32 mouse cellular contexts compared by ENCODE assay signal in the genomic region with DNA sequence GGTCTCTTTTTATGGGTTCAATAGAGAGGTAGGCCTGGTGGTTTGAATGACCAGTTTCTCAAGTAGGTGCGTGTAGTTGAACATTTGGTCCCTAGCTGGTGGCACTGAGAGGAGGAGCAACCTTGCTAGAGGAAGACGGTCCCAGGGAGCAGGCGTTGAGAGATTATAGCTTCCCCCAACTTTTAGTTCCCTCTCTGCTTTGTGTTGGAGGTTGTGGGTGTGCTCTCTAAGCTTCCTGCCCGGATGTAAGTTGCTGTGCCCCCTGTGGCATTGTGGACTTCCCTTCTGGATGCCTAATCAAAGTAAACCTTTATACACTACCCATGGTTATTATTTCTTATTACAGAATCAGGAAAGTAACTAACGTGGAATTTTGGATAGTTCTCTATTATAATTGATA. TPM values are rescaled to one million over a fixed set of nuclear protein-coding genes. Genes with fewer than 3 reads are reported as not detected.
A peak's percentile ranks its signal among the peaks of the same experiment; 100 is the strongest.
DNase-seq lines count a peak whose midpoint lies in the region; ATAC-seq lines count a peak whose summit lies in the region.
"Had no signal": no experiment of that assay in that cellular context is flagged by ENCODE, and none has a peak within 500 bp of the region (broad histone marks: within the 10 kb centered on the region; RNA-seq: fewer than 3 reads in every experiment).

No protein-coding gene starts in this region.

- H3K4me2 ChIP-seq in forebrain, embryonic 11.5 days (ENCODE audit: low read depth, low read length, severe bottlenecking) = no peak overlapping the region
- H3K4me2 ChIP-seq: embryonic facial prominence, embryonic 13.5 days; forebrain, embryonic 13.5 days; heart, embryonic 11.5 days; hindbrain, embryonic 14.5 days had no signal

- H3K9me3 ChIP-seq in forebrain, embryonic 11.5 days (ENCODE audit: control insufficient read depth, low read length) = no peaks in the 10 kb centered on the region
- H3K9me3 ChIP-seq: embryonic facial prominence, embryonic 10.5 days; embryonic facial prominence, embryonic 13.5 days; forebrain, embryonic 13.5 days; G1E had no signal

- ATAC-seq in common myeloid progenitor, adult 5-6 weeks (replicated peaks; ENCODE audit: low read depth, poor library complexity, severe bottlenecking) = peak; percentile 93
- peak; percentile 71 for ATAC-seq in megakaryocyte, adult 5-6 weeks (ENCODE audit: poor library complexity, severe bottlenecking)
- no peak for ATAC-seq in forebrain, embryonic 11.5 days (replicated peaks; ENCODE audit: low FRiP score)
- no peak for ATAC-seq in CD4-positive, CD25-positive, alpha-beta regulatory T cell, adult 4 months
- ATAC-seq: forebrain, embryonic 13.5 days; forebrain, embryonic 16.5 days; hindbrain, postnatal 0 days; inflammation-experienced regulatory T-cells, adult 6 months; intestine, embryonic 16.5 days had no signal

- H3K9ac ChIP-seq in forebrain, embryonic 11.5 days (ENCODE audit: low read length) = no peak overlapping the region
- H3K9ac ChIP-seq: embryonic facial prominence, embryonic 13.5 days; forebrain, embryonic 13.5 days; hindbrain, embryonic 14.5 days had no signal

- H3K4me1 ChIP-seq in forebrain, embryonic 11.5 days (replicated peaks; ENCODE audit: control insufficient read depth, insufficient read depth, low read length) = no peaks in the 10 kb centered on the region
- H3K4me1 ChIP-seq: embryonic facial prominence, embryonic 10.5 days; embryonic facial prominence, embryonic 13.5 days; forebrain, embryonic 13.5 days had no signal

- no peaks in the 10 kb centered on the region for H3K27me3 ChIP-seq in forebrain, embryonic 11.5 days (ENCODE audit: control insufficient read depth, insufficient read depth, low read length)
- H3K27me3 ChIP-seq: CH12.LX; embryonic facial prominence, embryonic 13.5 days; forebrain, embryonic 13.5 days had no signal

- H3K4me3 ChIP-seq in forebrain, embryonic 11.5 days (ENCODE audit: low read depth, low read length) = no peak overlapping the region
- H3K4me3 ChIP-seq: embryonic facial prominence, embryonic 10.5 days; embryonic facial prominence, embryonic 13.5 days; erythroblast, embryonic 14.5 days; forebrain, embryonic 13.5 days had no signal

- 85% methylated on average over 5 of the region's 5 CpGs for WGBS in forebrain, embryonic 11.5 days

- no peaks in the 10 kb centered on the region for H3K36me3 ChIP-seq in forebrain, embryonic 11.5 days (ENCODE audit: control insufficient read depth, insufficient read depth, low read length)
- H3K36me3 ChIP-seq: embryonic facial prominence, embryonic 10.5 days; embryonic facial prominence, embryonic 13.5 days; G1E had no signal

- peak; percentile 2 for DNase-seq in thymus, postnatal 0 days (ENCODE audit: low spot score)
- no peak for DNase-seq in thymus, postnatal 36 days
- no peak for DNase-seq in forebrain, embryonic 11.5 days (ENCODE audit: low spot score)
- no peak for DNase-seq in liver
- DNase-seq: adrenal gland, adult 8-10 months; cerebellum, adult 18-20 months; cerebellum, adult 9-10 months; cerebellum, postnatal 14 days; gastrocnemius, postnatal 10 days; gastrocnemius, postnatal 36 days; heart, adult 11 months had no signal

- no peak overlapping the region for H3K27ac ChIP-seq in forebrain, embryonic 11.5 days (ENCODE audit: low read depth, low read length)
- H3K27ac ChIP-seq: embryonic facial prominence, embryonic 10.5 days; embryonic facial prominence, embryonic 13.5 days; forebrain, embryonic 13.5 days; hindbrain, embryonic 14.5 days; hindbrain, postnatal 0 days had no signal

RNA-seq across cellular contexts. Expression of gene Pou1f1, which starts 24.3 kb away (rescaled TPM):
- polyA plus RNA-seq in thymus, postnatal 0 days (2015; fragmentation: Nextera tagmentation; extraction: Ambion mirVana) = 0.21 TPM in 1 of 2 replicates, not detected in the other
- 0.09 TPM in 1 of 2 replicates, not detected in the other for total RNA-seq in common myeloid progenitor, adult 5-6 weeks (2017)
- total RNA-seq in megakaryocyte, adult 5-6 weeks (2015) = not detected in 2 replicates
- not detected in 2 replicates for total RNA-seq in megakaryocyte, adult 5-6 weeks (2017)
- not detected in 2 replicates for polyA plus RNA-seq in forebrain, embryonic 11.5 days (2014; fragmentation: Nextera tagmentation; extraction: Ambion mirVana)
- polyA plus RNA-seq in CD4-positive, CD25-positive, alpha-beta regulatory T cell, adult 4 months (2017; shearing (Covaris generic)) = not detected
- total RNA-seq: adrenal gland, postnatal 36 days; CH12.LX; gastrocnemius, adult 18-20 months; gastrocnemius, postnatal 10 days; gastrocnemius, postnatal 36 days; heart, adult 8-10 months; heart, postnatal 25 days; hindbrain, postnatal 0 days had no signal
- polyA plus RNA-seq: embryonic facial prominence, embryonic 10.5 days; embryonic facial prominence, embryonic 13.5 days; erythroblast, embryonic 14.5 days; forebrain, embryonic 13.5 days; forebrain, embryonic 16.5 days; G1E; heart, embryonic 11.5 days; heart, embryonic 14.5 days; heart, postnatal 0 days; hindbrain, embryonic 14.5 days; hindbrain, postnatal 0 days; intestine, embryonic 16.5 days had no signal

Comparison
In these comparisons a context has a peak if more than half of its experiments do, and no peak if none do; other contexts are left out.
1. ATAC-seq: peak in common myeloid progenitor, adult 5-6 weeks (single experiment) and megakaryocyte, adult 5-6 weeks (single experiment); none in forebrain, embryonic 11.5 days (single experiment) and CD4-positive, CD25-positive, alpha-beta regulatory T cell, adult 4 months (single experiment).